Mouse (Mus musculus) stomach, embryonic 15.5 days (tissue): ENCODE data around the gene Atp6v1g3. TPM values are rescaled to one million over a fixed set of nuclear protein-coding genes. Genes with fewer than 3 reads are reported as not detected.
A peak's percentile ranks its signal among the peaks of the same experiment; 100 is the strongest.

ENCODE experiments used
- ATAC-seq: fragments of 200-750 bp; cut with Nextera tagmentation; 2 replicates; pipeline ENCODE4 v1.8.0; 2017; ENCODE audit warnings: low read depth, moderate number of reproducible peaks, moderate TSS enrichment; ENCODE audit not compliant: insufficient read depth, low FRiP score
- H3K27ac ChIP-seq: fragments of 300-500 bp; sonication (generic); 2 replicates; pipeline ENCODE4 v1.5.1; 2015; ENCODE audit warnings: mild to moderate bottlenecking, inconsistent platforms
- H3K27me3 ChIP-seq: fragments of 300-500 bp; sonication (generic); replicated peaks from 2 replicates; pipeline ENCODE4 v1.6.1; 2015; ENCODE audit warnings: inconsistent platforms
- H3K36me3 ChIP-seq: fragments of 300-500 bp; sonication (generic); 2 replicates; pipeline ENCODE4 v1.6.1; 2015; ENCODE audit warnings: inconsistent platforms
- H3K4me1 ChIP-seq: fragments of 300-500 bp; sonication (generic); 2 replicates; pipeline ENCODE4 v1.6.1; 2015; ENCODE audit warnings: inconsistent platforms
- H3K4me2 ChIP-seq: fragments of 300-500 bp; sonication (generic); 2 replicates; pipeline ENCODE4 v1.6.1; 2015; ENCODE audit warnings: mild to moderate bottlenecking, inconsistent platforms
- H3K4me3 ChIP-seq: fragments of 300-500 bp; sonication (generic); replicated peaks from 2 replicates; pipeline ENCODE4 v1.5.1; 2015; ENCODE audit warnings: inconsistent platforms
- H3K9ac ChIP-seq: fragments of 300-500 bp; sonication (generic); 2 replicates; pipeline ENCODE4 v1.6.1; 2015; ENCODE audit warnings: inconsistent platforms
- H3K9me3 ChIP-seq: fragments of 300-500 bp; sonication (generic); 2 replicates; pipeline ENCODE4 v1.6.1; 2016; ENCODE audit warnings: inconsistent platforms
- whole genome bisulfite sequencing: fragments of 180-500 bp; shearing (Covaris S2); methylation state at CpG from one replicate; pipeline ENCODE4 v1.1.7; 2015; 5-methylcytosine and 5-hydroxymethylcytosine counted together
- polyA plus RNA-seq: library from polyadenylated mRNA; unstranded; fragments of >200 nt; fragmentation: Nextera tagmentation; extraction: Ambion mirVana; gene quantifications from 2 replicates; pipeline ENCODE4 v1.2.1, GENCODE M21; 2015

Atp6v1g3 gene
- polyA plus RNA-seq = not detected in 2 replicates

- Histone ChIP-seq H3K27me3 (no peaks in the 10 kb centered on the region), H3K9me3 (no peaks in the 10 kb centered on the region), H3K4me2 (no peak within 1 kb of the TSS), H3K36me3 (no peaks in the 10 kb centered on the region), H3K4me3 (no peak within 1 kb of the TSS), H3K9ac (no peak within 1 kb of the TSS), H3K4me1 (no peaks in the 10 kb centered on the region), H3K27ac (no peak within 1 kb of the TSS)
- 87% methylated on average over 2 of the region's 2 CpGs for WGBS
- ATAC-seq = no peak
Measured at GRCm38 (mm10) chr1:138273438-138273837, at the start of gene Atp6v1g3. Gene Atp6v1g3 (plus strand): TSS chr1:138273738.

- Histone ChIP-seq H3K4me3 (no peak overlapping the region), H3K9me3 (no peaks in the 10 kb centered on the region), H3K36me3 (no peaks in the 10 kb centered on the region), H3K27ac (no peak overlapping the region), H3K27me3 (no peaks in the 10 kb centered on the region), H3K4me1 (no peaks in the 10 kb centered on the region), H3K9ac (no peak overlapping the region), H3K4me2 (no peak overlapping the region)
- ATAC-seq = no peak
Measured at GRCm38 (mm10) chr1:138233051-138233450, 40.5 kb upstream of the Atp6v1g3 start.

- 76% methylated on average over 2 of the region's 2 CpGs for WGBS
- ATAC-seq = no peak
Measured at GRCm38 (mm10) chr1:138237252-138237651, 36.3 kb upstream of the Atp6v1g3 start.

GRCm38 (mm10) chr1:138243947-138244346, 29.6 kb upstream of the Atp6v1g3 start:
- Histone ChIP-seq H3K4me1 (no peaks in the 10 kb centered on the region), H3K27ac (peak overlapping the region; percentile 26; the same call in 1 of the 2 replicates), H3K4me2 (no peak overlapping the region), H3K27me3 (no peaks in the 10 kb centered on the region), H3K9ac (no peak overlapping the region), H3K36me3 (no peaks in the 10 kb centered on the region), H3K9me3 (no peaks in the 10 kb centered on the region), H3K4me3 (no peak overlapping the region)
- WGBS = 37% methylated on average over 5 of the region's 5 CpGs
- no peak for ATAC-seq

More at GRCm38 (mm10) chr1:138237252-138237651, 36.3 kb upstream of the Atp6v1g3 start:
- no peak overlapping the region for H3K4me3 ChIP-seq
- H3K9me3 ChIP-seq = no peaks in the 10 kb centered on the region
- H3K4me2 ChIP-seq = no peak overlapping the region
- no peaks in the 10 kb centered on the region for H3K27me3 ChIP-seq
- H3K27ac ChIP-seq = no peak overlapping the region
- H3K4me1 ChIP-seq = no peaks in the 10 kb centered on the region
- H3K36me3 ChIP-seq = no peaks in the 10 kb centered on the region
- no peak overlapping the region for H3K9ac ChIP-seq

- no peak overlapping the region for H3K4me2 ChIP-seq
- peak; percentile 47; the same call in 1 of the 2 replicates for ATAC-seq
- H3K4me1 ChIP-seq = no peaks in the 10 kb centered on the region
- WGBS = 31% methylated on average over 7 of the region's 7 CpGs
- no peak overlapping the region; the same call in 1 of the 2 replicates for H3K27ac ChIP-seq
- no peak overlapping the region for H3K4me3 ChIP-seq
- H3K9ac ChIP-seq = no peak overlapping the region
- no peaks in the 10 kb centered on the region for H3K9me3 ChIP-seq
- no peaks in the 10 kb centered on the region for H3K27me3 ChIP-seq
- no peaks in the 10 kb centered on the region for H3K36me3 ChIP-seq
Measured at GRCm38 (mm10) chr1:138244485-138244884, 29.1 kb upstream of the Atp6v1g3 start.

- Histone ChIP-seq H3K4me3 (no peak overlapping the region), H3K27me3 (no peaks in the 10 kb centered on the region), H3K9me3 (no peaks in the 10 kb centered on the region), H3K27ac (no peak overlapping the region), H3K9ac (no peak overlapping the region), H3K4me2 (no peak overlapping the region), H3K36me3 (no peaks in the 10 kb centered on the region), H3K4me1 (no peaks in the 10 kb centered on the region)
- no peak for ATAC-seq
- 29% methylated on average over 4 of the region's 4 CpGs for WGBS
Measured at GRCm38 (mm10) chr1:138245103-138245502, 28.4 kb upstream of the Atp6v1g3 start.

GRCm38 (mm10) chr1:138245533-138245932, 28.0 kb upstream of the Atp6v1g3 start:
- WGBS = 72% methylated on average over 3 of the region's 3 CpGs
- H3K36me3 ChIP-seq = no peaks in the 10 kb centered on the region
- H3K27ac ChIP-seq = no peak overlapping the region
- H3K27me3 ChIP-seq = no peaks in the 10 kb centered on the region
- H3K9ac ChIP-seq = no peak overlapping the region
- no peak overlapping the region for H3K4me3 ChIP-seq
- no peaks in the 10 kb centered on the region for H3K4me1 ChIP-seq
- no peaks in the 10 kb centered on the region for H3K9me3 ChIP-seq
- ATAC-seq = no peak
- H3K4me2 ChIP-seq = no peak overlapping the region

- 75% methylated on average over 7 of the region's 7 CpGs for WGBS
- Histone ChIP-seq H3K4me3 (no peak overlapping the region), H3K36me3 (no peaks in the 10 kb centered on the region), H3K4me1 (no peaks in the 10 kb centered on the region), H3K9ac (no peak overlapping the region), H3K9me3 (no peaks in the 10 kb centered on the region), H3K27ac (no peak overlapping the region), H3K4me2 (no peak overlapping the region), H3K27me3 (no peaks in the 10 kb centered on the region)
- no peak for ATAC-seq
Measured at GRCm38 (mm10) chr1:138246438-138247164, 26.9 kb upstream of the Atp6v1g3 start.

- WGBS = 85% methylated on average over 8 of the region's 8 CpGs
- Histone ChIP-seq H3K27ac (no peak overlapping the region), H3K9ac (no peak overlapping the region), H3K4me1 (no peaks in the 10 kb centered on the region), H3K9me3 (no peaks in the 10 kb centered on the region), H3K4me2 (no peak overlapping the region), H3K36me3 (no peaks in the 10 kb centered on the region), H3K27me3 (no peaks in the 10 kb centered on the region), H3K4me3 (no peak overlapping the region)
- no peak for ATAC-seq
Measured at GRCm38 (mm10) chr1:138247699-138248483, 25.6 kb upstream of the Atp6v1g3 start.

- Histone ChIP-seq H3K27me3 (no peaks in the 10 kb centered on the region), H3K9ac (no peak overlapping the region), H3K9me3 (no peaks in the 10 kb centered on the region), H3K4me1 (no peaks in the 10 kb centered on the region), H3K36me3 (no peaks in the 10 kb centered on the region), H3K27ac (no peak overlapping the region), H3K4me2 (no peak overlapping the region), H3K4me3 (no peak overlapping the region)
- ATAC-seq = no peak
- WGBS = 75% methylated on average over 2 of the region's 2 CpGs
Measured at GRCm38 (mm10) chr1:138248770-138249169, 24.8 kb upstream of the Atp6v1g3 start.

GRCm38 (mm10) chr1:138250951-138251350, 22.6 kb upstream of the Atp6v1g3 start:
- Histone ChIP-seq H3K27ac (no peak overlapping the region), H3K4me3 (no peak overlapping the region), H3K9me3 (no peaks in the 10 kb centered on the region), H3K4me2 (no peak overlapping the region), H3K9ac (no peak overlapping the region), H3K36me3 (no peaks in the 10 kb centered on the region), H3K27me3 (no peaks in the 10 kb centered on the region), H3K4me1 (no peaks in the 10 kb centered on the region)
- ATAC-seq = no peak
- 71% methylated on average over 2 of the region's 2 CpGs for WGBS

GRCm38 (mm10) chr1:138256172-138256789, 17.3 kb upstream of the Atp6v1g3 start:
- H3K9me3 ChIP-seq = no peaks in the 10 kb centered on the region
- no peak for ATAC-seq
- H3K27ac ChIP-seq = no peak overlapping the region
- H3K9ac ChIP-seq = no peak overlapping the region
- 81% methylated on average over 4 of the region's 4 CpGs for WGBS
- H3K36me3 ChIP-seq = no peaks in the 10 kb centered on the region
- no peaks in the 10 kb centered on the region for H3K4me1 ChIP-seq
- H3K4me2 ChIP-seq = no peak overlapping the region
- no peaks in the 10 kb centered on the region for H3K27me3 ChIP-seq
- no peak overlapping the region for H3K4me3 ChIP-seq
